Mouse (Mus musculus) layer of hippocampus, adult 2 months (tissue): ENCODE data around the gene Ankmy1. TPM values are rescaled to one million over a fixed set of nuclear protein-coding genes. Genes with fewer than 3 reads are reported as not detected.

Source experiments
- DNase-seq, 2 experiments: peaks; one replicate each; pipeline ENCODE4 v3.0.0; 2022; ENCODE audit warnings: low spot score in 2 of 2
- H3K27ac ChIP-seq: fragments of 200-600 bp; 2 replicates; pipeline ENCODE4 v1.8.1; 2022
- H3K4me3 ChIP-seq: fragments of 200-600 bp; 2 replicates; pipeline ENCODE4 v1.8.1; 2022; ENCODE audit warnings: mild to moderate bottlenecking
- CTCF ChIP-seq: fragments of 200-600 bp; conservative IDR thresholded peaks from 2 replicates; pipeline ENCODE4 v1.8.1; 2022; ENCODE audit warnings: antibody characterized with exemption, mild to moderate bottlenecking, moderate library complexity
- total RNA-seq, 2 experiments: library from RNA; stranded (reverse); gene quantifications; 2 replicates each; pipeline ENCODE4 v1.2.3; 2021

Ankmy1 gene
- total RNA-seq, 2 experiments from 2014 or later: 0.17 to 0.26 TPM

DNA sequence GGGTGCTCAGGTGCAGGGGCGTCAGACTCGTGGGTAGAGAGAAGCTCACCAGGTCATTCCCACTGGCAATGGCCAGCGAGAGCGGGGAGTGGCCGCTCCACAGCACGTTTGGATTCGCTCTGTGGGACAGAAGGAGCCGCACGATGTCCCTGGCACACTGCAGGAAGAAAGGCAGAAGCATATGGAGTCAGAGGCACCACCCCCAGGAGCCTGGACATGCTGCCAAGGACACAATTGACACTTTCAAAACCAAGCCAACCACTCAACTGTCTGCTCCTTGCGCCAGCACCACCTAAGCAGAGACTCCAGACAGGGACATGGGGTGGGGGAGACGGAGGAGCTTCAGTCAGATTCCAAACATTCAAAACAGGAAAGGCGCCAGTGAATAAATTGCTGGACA is 23.4 kb downstream of the Ankmy1 start:
- no peak for TF ChIP-seq CTCF
- peak overlapping the region; percentile 43; the same call in 1 of the 2 replicates for H3K27ac ChIP-seq

DNA sequence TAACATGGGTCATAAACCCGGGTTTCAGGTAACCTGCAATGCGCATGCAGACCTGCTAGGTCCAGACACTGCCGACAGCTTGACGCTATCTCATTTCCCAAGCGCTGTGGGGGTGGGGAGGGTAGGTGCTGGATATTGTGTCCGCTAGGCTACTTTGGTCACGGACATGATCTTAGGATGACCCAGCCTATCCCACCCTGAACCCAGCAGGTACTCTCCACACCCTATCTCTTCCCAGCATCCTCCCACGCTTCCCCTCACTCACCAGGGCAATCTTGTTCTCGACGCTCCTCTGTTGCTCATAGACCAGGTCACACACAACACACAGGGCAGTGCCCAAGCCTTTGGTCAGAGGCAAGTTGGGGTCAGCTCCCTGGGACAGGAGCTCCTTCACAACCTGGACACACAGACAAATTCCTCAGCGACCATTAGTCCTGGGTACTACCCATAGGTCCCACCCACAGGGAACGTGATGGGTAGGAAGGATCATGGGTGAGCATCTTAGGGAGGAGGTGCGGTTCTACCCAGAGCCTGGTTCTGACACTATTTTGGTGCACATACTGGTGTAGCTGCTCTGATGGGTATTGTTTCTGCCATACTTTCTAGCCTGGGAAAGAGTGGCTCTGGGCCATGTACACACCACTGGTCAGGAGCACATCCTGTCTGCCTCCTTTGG is 24.5 kb downstream of the Ankmy1 start:
- no peak for DNase-seq
- TF ChIP-seq CTCF: no peak
- no peak overlapping the region for H3K27ac ChIP-seq

More for the DNA sequence above, 23.4 kb downstream of the Ankmy1 start:
- DNase-seq: peak; percentile 54 to 57
- H3K4me3 ChIP-seq: no peak overlapping the region

DNA sequence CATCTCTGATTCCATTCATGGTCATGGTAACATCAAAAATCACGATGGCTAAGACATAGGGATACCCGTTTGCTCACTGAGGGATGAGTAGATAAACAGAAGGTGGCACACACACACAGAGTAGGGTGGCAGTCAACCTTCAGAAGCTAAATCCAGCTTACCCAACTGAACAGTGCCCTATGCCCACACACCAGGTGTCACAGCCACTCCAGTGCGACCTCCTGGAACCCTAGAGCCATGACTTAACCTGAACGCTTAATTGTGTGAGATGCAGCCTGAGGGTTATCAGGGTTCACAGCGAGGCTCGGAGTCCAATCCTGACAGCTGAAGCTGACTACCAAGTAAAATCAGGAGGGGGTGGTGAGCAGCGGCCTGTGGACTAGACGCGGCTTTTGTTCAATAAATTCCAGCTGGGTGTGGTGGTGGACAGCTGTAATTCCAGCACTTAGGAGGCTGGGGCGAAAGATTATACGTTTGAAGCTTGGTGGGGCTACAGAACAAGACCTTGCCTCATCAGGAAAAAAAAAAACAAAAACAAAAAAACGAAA is 25.2 kb downstream of the Ankmy1 start:
- no peak overlapping the region for H3K27ac ChIP-seq
- no peak overlapping the region for H3K4me3 ChIP-seq
- no peak for TF ChIP-seq CTCF
- DNase-seq: no peak

More for the DNA sequence above, 24.5 kb downstream of the Ankmy1 start:
- H3K4me3 ChIP-seq: no peak overlapping the region

DNA sequence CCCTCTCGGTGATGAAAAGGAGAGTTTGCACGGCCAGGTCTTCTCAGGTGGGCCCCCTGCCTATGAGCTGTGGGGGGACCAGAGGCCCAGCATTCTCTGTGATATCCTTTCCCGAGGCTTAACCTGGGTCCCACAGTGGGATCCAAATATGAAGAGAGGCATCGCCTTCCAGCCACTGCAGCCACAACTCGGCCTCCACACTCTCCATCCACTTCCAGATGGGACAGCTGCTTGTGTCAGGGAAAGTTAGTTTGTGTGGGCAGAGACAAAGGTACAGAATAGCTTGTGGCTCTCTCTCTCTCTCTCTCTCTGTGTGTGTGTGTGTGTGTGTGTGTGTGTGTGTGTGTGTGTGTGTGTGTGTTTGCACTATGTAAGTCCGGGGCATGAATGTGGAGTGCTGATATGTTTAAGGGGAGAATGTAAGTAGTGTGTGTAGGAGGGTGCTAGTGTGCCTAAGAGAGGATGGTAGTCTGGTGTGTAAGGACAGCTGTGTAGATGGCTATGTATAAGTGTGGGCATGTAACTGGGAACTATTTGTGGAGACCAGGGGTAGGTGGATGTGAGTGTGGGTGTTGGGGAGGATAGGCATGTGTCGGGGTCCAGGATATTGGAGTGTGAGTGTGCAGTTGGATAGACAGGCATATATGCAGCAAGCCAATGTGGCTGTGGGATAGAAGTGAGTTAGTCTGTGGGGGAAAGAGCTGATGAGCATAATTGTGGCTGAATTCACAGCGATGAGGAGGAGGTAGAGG is 27.2 kb downstream of the Ankmy1 start:
- DNase-seq: no peak
- H3K27ac ChIP-seq: no peak overlapping the region
- H3K4me3 ChIP-seq: no peak overlapping the region
- no peak for TF ChIP-seq CTCF

DNA sequence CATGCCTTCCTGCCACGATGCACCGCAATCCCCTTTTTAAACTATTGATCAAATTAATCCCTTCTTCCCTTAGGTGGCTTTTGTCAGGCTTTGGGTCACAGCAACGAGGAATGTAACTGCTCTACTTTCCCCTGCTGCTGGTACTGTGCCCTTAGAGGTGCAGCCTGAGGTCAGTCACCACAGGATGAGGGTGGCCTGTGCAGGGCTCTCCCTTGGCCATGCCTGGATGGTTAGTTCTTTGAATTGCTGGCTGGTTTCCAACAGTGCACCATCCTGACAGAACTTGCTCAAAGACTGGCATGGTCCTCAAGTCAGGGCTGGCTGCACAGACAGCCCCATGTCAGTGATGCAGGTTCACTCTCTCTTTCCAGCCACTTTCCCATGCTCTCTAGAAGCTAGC is 28.7 kb downstream of the Ankmy1 start:
- Histone ChIP-seq H3K4me3 (no peak overlapping the region), H3K27ac (no peak overlapping the region)

DNA sequence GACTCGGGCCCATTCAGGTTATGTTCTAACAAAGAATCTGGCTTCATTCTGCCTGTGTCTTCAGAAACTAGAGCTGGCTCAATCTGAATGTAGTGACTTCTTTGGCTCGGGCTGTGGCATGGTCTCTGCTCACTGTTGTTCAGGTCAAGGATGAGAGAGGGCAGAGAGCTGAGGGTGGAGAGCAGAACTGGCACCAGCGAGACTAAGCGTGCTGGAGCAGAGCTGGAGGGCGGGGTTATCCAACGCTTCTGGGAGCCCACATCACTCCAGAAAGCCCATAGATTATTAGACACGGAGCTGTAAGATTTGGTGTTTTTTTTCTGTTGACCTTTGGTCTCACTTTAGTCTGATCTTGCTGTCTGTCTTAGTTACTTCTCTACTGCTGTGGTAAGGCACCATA is 30.0 kb downstream of the Ankmy1 start:
- Histone ChIP-seq H3K27ac (no peak overlapping the region), H3K4me3 (no peak overlapping the region)
- TF ChIP-seq CTCF: no peak
- DNase-seq: no peak

More for the DNA sequence above, 28.7 kb downstream of the Ankmy1 start:
- DNase-seq: no peak
- no peak for TF ChIP-seq CTCF

DNA sequence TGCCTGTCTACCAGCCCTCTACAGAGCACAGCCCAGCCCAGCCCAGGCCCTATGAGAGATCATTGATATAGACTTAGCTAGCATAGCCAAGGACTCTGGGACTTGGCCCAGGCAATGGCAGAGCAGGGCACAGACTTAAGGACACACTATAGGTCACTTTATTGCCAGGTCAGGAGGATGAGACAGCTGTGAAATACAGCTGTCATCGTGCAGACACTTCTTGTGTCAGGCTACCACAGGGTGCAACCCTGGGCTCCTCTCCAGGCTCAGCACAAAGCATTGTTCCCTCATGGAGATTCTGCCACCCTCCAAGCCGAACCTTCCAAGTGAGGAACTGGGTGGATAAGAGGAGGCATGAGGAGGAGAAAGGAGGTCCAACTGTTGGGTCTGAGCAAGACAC is 32.7 kb downstream of the Ankmy1 start:
- DNase-seq: no peak
- no peak overlapping the region for H3K4me3 ChIP-seq
- no peak overlapping the region for H3K27ac ChIP-seq
- TF ChIP-seq CTCF: no peak

DNA sequence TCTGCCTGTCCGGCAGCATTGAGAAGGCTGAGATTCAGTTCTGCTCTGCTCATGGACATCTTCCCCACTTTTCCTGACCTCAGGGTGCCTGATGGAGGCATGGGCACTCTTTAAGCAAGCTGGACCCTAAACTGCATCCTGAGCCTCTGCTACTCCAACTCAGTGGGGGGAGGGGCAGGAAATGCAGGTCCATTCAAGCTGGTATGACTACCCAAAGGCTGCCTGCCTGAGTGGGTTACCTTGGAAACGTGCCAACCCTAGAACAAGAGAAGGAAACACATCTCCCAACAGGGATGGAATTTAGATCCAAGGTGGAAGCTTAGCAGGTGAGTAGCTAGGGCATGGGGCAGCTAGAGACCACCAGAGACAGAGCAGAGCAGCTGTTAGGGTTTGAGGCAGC is 36.5 kb downstream of the Ankmy1 start:
- DNase-seq: no peak
- Histone ChIP-seq H3K4me3 (no peak overlapping the region), H3K27ac (no peak overlapping the region)
- TF ChIP-seq CTCF: no peak

DNA sequence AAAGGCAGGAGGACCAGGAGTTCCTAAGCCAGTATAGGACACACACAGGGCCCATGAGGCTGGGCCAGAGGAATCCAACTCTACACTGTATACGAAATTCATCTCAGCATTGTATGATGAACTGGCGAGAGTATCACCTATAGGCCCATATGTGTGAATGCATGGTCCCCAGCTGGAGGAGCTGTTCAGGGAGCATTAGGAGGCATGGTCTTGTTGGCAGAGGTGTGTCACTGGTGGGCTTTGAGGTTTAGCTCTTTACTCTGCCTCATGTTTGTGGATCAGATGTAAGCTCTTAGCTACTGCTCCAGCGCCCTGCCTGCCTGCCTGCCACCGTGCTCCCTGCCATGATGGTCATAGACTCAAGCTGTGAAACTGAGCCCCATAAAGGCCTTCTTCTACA is 39.4 kb downstream of the Ankmy1 start:
- H3K4me3 ChIP-seq: no peak overlapping the region
- DNase-seq: no peak
- H3K27ac ChIP-seq: no peak overlapping the region
- TF ChIP-seq CTCF: no peak

DNA sequence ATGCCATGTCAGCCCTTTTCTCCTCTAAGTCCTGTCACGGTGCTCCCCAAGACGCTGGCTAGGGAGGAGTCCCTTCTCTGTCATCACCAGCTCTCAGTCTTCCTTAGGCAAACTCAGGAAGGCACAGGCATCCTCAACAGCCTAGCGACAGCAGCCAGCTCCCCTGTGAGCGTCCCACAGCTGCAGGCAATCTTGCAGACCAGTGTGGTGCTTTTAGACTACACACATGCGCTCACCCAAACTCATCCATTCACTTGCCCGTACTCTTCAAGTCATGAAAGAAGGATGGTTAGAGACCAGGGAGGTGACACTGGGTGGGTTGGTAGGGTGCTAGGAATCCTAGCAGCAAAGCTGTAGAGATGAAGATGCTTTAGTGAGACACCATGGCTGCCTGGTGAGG is 41.2 kb downstream of the Ankmy1 start:
- H3K4me3 ChIP-seq: no peak overlapping the region
- no peak for TF ChIP-seq CTCF
- no peak for DNase-seq
- H3K27ac ChIP-seq: no peak overlapping the region

DNA sequence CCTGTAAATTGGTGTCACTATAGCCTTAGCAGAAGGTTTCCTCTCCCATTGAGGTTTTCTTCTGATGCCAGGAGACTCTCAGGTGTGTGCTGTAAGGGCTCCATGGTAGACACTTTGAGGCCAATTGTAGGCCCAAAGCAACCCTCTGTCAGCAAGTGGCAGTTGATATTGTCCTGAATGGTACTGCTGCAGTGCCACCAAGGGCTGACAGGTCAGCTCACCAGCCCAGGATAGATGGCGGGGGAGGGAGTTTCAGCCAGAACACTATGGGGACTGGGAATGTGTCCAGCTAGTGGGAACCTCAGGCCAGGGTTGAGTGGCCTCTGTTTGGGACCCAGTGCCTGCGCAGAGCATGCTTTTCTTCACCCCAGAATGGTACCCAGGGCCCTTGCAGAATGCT is 50.3 kb downstream of the Ankmy1 start:
- H3K4me3 ChIP-seq: no peak overlapping the region
- TF ChIP-seq CTCF: no peak
- no peak overlapping the region for H3K27ac ChIP-seq
- DNase-seq: no peak

DNA sequence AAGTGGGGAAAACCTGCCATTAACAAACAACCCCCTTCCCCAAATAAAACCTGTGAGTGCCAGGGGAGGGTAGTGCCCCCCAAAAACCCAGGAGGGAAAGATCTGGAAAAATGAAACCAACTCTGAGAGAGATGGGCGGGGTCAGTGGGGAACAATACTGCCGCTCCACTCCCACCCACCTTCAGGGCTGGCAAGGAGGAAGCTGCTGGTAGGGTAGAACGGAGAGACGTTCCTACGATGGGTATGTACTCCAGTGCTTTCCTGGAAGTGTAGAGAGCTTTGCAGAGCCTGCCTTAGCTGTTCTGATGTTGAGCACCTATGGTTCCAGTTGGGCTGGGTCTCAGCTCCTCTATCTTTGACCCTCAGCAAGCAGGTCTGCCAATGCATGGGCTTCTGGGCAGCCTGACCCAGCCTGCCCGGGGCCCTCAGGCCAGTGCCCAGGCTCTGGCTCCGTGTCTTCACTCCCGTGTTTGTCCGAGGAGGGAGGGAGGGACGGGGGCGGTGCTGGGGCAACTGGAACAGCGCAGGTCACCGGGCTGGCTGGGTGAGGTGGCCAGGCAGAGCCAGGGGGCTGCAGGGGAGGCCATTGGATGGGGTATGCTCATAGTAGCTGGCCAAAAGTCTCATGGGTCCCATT is 52.6 kb downstream of the Ankmy1 start:
- no peak for TF ChIP-seq CTCF
- DNase-seq: no peak
- no peak overlapping the region; the same call in 1 of the 2 replicates for H3K27ac ChIP-seq
- peak overlapping the region; percentile 17; the same call in 1 of the 2 replicates for H3K4me3 ChIP-seq

DNA sequence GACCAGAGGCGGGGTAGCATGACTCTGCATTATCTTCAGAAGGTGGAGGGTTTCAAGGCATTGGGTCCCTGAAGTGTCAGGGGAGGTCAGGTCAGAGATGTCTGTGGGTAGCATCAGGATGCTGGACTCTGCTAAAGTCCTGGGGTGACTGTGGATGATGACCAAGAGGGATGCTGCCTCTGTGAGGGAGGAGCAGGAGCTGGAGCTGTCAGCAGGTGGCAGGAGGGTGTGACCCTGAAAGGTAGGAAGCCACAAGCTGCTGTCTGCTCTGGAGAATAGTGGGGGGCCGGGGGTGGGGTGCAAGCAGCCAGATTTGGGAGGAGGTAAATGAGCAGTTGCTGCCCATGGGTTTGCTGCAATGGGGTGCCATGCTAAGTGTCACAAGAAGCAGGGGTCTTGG is 53.2 kb downstream of the Ankmy1 start:
- DNase-seq: no peak
- peak overlapping the region; percentile 51; the same call in 1 of the 2 replicates for H3K4me3 ChIP-seq
- no peak for TF ChIP-seq CTCF
- H3K27ac ChIP-seq: peak overlapping the region; percentile 79; the same call in 1 of the 2 replicates
